ENCODE assay signal across 10 mouse cellular contexts in the genomic region with DNA sequence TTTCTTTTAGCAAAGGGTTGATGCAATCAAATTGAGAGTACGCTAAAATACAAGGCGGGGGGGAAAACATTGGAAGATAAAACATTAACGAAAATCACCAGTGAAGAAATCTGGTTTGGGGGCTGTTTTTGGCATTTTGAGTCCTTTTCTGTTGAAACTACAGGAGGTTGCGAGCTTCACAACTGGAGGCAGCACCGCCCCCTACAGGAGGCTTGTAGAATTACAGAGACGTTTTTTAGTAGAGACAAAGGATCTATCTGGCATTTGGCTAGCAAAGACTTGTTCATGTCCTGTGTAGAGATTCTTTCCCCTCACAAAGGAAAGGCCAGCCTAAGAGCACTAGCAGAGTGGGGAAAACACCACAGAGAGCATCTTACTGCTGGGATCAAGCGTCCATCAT.
DNase-seq lines count a peak whose midpoint lies in the region; ATAC-seq and TF ChIP-seq lines count a peak whose summit lies in the region.
"Had no signal": no experiment of that assay in that cellular context is flagged by ENCODE, and none has a peak within 500 bp of the region (broad histone marks: within the 10 kb centered on the region; RNA-seq: fewer than 3 reads in every experiment).

No protein-coding gene starts in this region.

- ATAC-seq in midbrain, postnatal 0 days (ENCODE audit: low FRiP score) = no peak
- no peak for ATAC-seq in megakaryocyte-erythroid progenitor cell, adult 5-6 weeks (replicated peaks; ENCODE audit: low FRiP score, low TSS enrichment, poor library complexity, severe bottlenecking)

- no peak for TF ChIP-seq POLR2A in bone marrow macrophage, adult 2 months (IDR thresholded peaks at IDR 0.05; ENCODE audit: borderline replicate concordance, low read depth, low read length)
- TF ChIP-seq POLR2A in embryonic fibroblast, embryonic 13.5 days (IDR thresholded peaks at IDR 0.05; ENCODE audit: low read depth, low read length) = no peak

- peak; percentile 86 for TF ChIP-seq CTCF in gastrocnemius, adult 2 months (IDR thresholded peaks at IDR 0.05)
- peak; percentile 43; the same call in 1 of the 2 replicates for TF ChIP-seq CTCF in bone marrow macrophage, adult 2 months (IDR thresholded peaks at IDR 0.05; ENCODE audit: low read depth, low read length)
- 0 out of 2 replicates have a peak, but pooled peaks have one; percentile 21 for TF ChIP-seq CTCF in embryonic fibroblast, embryonic 13.5 days (IDR thresholded peaks at IDR 0.05; ENCODE audit: borderline replicate concordance, insufficient read depth, low read length)
- TF ChIP-seq CTCF in midbrain, postnatal 0 days (IDR thresholded peaks at IDR 0.05) = peak; percentile 80

- H3K4me2 ChIP-seq in midbrain, postnatal 0 days (ENCODE audit: low read depth, low read length, poor library complexity, severe bottlenecking) = no peak overlapping the region
- H3K4me2 ChIP-seq: limb, embryonic 13.5 days; stomach, embryonic 15.5 days had no signal

- no peak overlapping the region for H3K9ac ChIP-seq in midbrain, postnatal 0 days (replicated peaks; ENCODE audit: low read length, poor library complexity, severe bottlenecking)
- H3K9ac ChIP-seq: limb, embryonic 13.5 days; stomach, embryonic 15.5 days had no signal

- intact Hi-C loops in gastrocnemius, adult 2 months (cut with DNase I) = loop anchor here (5.0 kb wide), 1 partner anchor 789 kb away; no protein-coding TSS in a partner anchor

- peak; percentile 64 for DNase-seq in gastrocnemius, adult 2 months
- DNase-seq in gastrocnemius, postnatal 25 days = no peak
- peak; percentile 9 for DNase-seq in A20 (ENCODE audit: low read depth, low spot score)
- peak; percentile 60 to 67 for DNase-seq in layer of hippocampus, postnatal 14 days (ENCODE audit: low spot score in 2 of 2)
- peak; percentile 80 for DNase-seq in midbrain, postnatal 0 days (ENCODE audit: low spot score)

- H3K27ac ChIP-seq in gastrocnemius, adult 2 months = no peak overlapping the region
- H3K27ac ChIP-seq in bone marrow macrophage, adult 2 months (ENCODE audit: insufficient read depth, low read depth, low read length) = no peak overlapping the region
- H3K27ac ChIP-seq in embryonic fibroblast, embryonic 13.5 days (ENCODE audit: insufficient read depth, low read length) = no peak overlapping the region
- no peak overlapping the region for H3K27ac ChIP-seq in midbrain, postnatal 0 days (ENCODE audit: low read depth, low read length)
- H3K27ac ChIP-seq: limb, embryonic 13.5 days; stomach, embryonic 15.5 days had no signal

- H3K4me1 ChIP-seq in bone marrow macrophage, adult 2 months (ENCODE audit: control insufficient read depth, insufficient read depth, low read length) = no peaks in the 10 kb centered on the region
- peaks cover 7% of the 10 kb centered on the region for H3K4me1 ChIP-seq in embryonic fibroblast, embryonic 13.5 days (ENCODE audit: control insufficient read depth, insufficient read depth, low read length)
- H3K4me1 ChIP-seq in midbrain, postnatal 0 days (ENCODE audit: insufficient read depth, low read length) = no peaks in the 10 kb centered on the region
- H3K4me1 ChIP-seq: stomach, embryonic 15.5 days had no signal

- H3K27me3 ChIP-seq in midbrain, postnatal 0 days (ENCODE audit: insufficient read depth, low read length) = no peaks in the 10 kb centered on the region
- H3K27me3 ChIP-seq: limb, embryonic 13.5 days; stomach, embryonic 15.5 days had no signal

- no peaks in the 10 kb centered on the region for H3K36me3 ChIP-seq in midbrain, postnatal 0 days (ENCODE audit: insufficient read depth, low read length)
- H3K36me3 ChIP-seq: limb, embryonic 13.5 days; stomach, embryonic 15.5 days had no signal

- no peak overlapping the region for H3K4me3 ChIP-seq in gastrocnemius, adult 2 months
- no peak overlapping the region for H3K4me3 ChIP-seq in bone marrow macrophage, adult 2 months (ENCODE audit: insufficient read depth, low read length)
- H3K4me3 ChIP-seq in embryonic fibroblast, embryonic 13.5 days (ENCODE audit: insufficient read depth, low read length) = no peak overlapping the region
- H3K4me3 ChIP-seq in midbrain, postnatal 0 days (ENCODE audit: low read depth, low read length) = no peak overlapping the region
- H3K4me3 ChIP-seq: limb, embryonic 13.5 days; stomach, embryonic 15.5 days had no signal

- H3K9me3 ChIP-seq in midbrain, postnatal 0 days (ENCODE audit: low read length) = no peaks in the 10 kb centered on the region
- H3K9me3 ChIP-seq: limb, embryonic 13.5 days; stomach, embryonic 15.5 days had no signal

- WGBS in midbrain, postnatal 0 days = 48% methylated on average over 7 of the region's 7 CpGs

Comparison
In these comparisons a context has a peak if more than half of its experiments do, and no peak if none do; other contexts are left out.
1. CTCF ChIP-seq: peak in every context shown above with its lines; median percentile 86 in gastrocnemius, adult 2 months; 80 in midbrain, postnatal 0 days; 43 in bone marrow macrophage, adult 2 months; 21 in embryonic fibroblast, embryonic 13.5 days.